Mouse (Mus musculus): ENCODE data around the gene Atp2b2. TPM values are rescaled to one million over a fixed set of nuclear protein-coding genes. Genes with fewer than 3 reads are reported as not detected.
"Not testable (repeated sequence)": the region's sequence is repeated elsewhere in the genome, so short reads cannot be mapped to it uniquely, and the experiment has no call there.

The Atp2b2 gene
- total RNA-seq, 1 experiment from 2014 or later, result not detected

DNA sequence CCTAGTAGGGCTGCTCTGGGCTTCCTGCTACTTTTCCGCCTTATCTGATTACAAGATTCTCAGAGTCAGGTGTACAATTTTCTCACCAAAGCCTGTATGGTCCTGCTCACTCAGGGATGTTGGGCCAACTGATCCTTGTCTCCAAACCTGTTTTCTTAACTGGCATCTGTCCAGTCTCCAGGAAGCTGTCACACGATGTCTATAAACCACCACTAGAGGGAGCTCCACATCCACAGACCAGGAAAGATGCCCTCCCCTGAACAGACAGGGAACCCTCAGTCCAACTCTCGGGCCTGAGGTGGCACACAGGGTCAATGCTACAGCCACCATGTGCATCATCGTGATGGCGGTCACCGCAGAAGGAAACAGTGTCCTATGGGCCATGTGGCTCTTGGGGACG, 280.8 kb downstream of the Atp2b2 start:
- ATAC-seq (ENCODE audit: extremely low read depth, insufficient number of reproducible peaks, low FRiP score, poor library complexity, severe bottlenecking), result peak; percentile 37; the same call in 1 of the 2 replicates

DNA sequence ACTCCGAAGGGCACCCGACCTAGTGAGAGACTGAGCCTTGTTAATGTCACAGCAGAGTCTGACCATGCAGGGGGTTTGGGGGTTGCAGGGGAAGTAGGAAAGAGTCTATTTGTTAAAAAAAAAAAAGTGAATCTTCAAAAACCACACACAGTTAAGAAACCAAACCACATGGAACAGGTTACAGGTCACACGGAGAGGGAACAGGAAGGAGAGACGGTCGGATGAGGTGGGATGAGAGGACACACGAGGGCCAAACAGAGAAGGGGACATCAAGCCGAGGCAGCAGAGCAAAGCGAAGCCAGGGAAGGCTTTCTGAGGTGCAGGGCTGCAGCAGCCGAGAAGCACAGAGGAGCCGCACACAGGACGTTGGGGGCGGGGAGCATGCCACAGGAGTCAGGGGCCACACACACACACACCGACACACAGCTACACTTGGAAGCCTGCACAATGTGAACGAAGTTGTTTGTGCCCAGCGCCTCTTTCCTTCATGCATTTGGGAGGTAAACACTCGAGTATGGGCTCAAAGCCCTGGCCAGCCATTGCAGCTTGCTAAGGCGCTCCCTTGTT, 293.2 kb downstream of the Atp2b2 start:
- no peak for ATAC-seq (ENCODE audit: extremely low read depth, insufficient number of reproducible peaks, low FRiP score, poor library complexity, severe bottlenecking)

DNA sequence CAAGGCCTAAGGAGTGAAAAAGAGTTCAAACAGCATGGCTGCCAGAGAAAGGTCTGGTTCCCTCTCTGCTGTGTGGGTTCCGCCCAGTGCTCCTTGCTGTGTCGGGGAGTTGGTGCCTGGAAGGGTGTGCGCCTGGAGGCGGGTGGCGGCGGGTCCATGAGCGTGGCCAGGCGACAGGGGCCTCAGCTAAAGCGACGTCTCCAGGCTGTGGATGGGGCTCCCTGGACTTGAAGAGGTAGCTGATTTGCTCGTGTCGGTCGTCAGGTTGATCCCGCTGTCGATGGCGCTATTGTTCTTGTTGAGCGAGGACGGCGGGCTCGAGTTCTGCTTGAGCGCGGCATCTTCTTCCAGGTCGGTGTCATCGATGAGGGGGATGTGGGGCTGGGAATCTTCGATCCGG, 294.1 kb downstream of the Atp2b2 start:
- ATAC-seq (ENCODE audit: extremely low read depth, insufficient number of reproducible peaks, low FRiP score, poor library complexity, severe bottlenecking), result no peak

DNA sequence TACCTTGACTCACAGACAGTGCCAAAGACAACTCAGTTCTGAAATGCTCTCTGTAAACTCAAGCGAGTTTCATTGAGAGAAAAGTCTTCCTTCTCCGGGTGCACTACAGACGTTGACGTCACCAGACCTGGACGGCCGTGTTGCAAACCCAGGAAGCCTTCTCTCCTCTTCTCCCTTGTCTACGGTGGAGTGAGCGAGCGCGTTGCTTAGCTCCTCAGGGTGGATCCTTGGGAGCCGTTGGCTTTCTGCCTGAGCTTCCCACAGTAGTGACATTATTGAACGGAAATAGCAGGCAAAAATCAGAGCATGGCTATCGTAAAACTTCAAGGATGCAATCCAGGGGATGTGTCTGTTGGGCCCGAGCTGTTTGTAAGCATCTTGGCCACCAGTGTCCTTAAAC, 295.1 kb downstream of the Atp2b2 start:
- ATAC-seq (ENCODE audit: extremely low read depth, insufficient number of reproducible peaks, low FRiP score, poor library complexity, severe bottlenecking), result no peak

DNA sequence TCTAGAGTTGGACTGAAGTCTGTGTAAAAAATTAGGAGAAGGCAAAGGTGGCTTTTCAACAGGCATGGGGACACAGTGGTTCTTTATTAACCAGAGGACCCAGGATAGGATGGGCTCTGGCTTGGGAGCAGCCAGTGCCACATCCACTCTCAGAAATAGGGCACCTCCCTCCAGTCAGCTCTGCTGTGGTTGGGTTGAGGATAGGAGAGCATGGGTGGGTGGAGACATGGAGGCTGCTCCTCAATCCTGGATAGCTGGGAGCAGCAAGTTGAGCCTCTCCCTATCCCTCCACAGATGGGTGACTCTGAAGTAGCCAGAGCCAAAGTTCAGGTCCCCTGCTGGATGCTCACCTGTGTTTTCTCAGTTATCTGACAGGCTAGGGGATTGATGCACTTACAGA, 297.3 kb downstream of the Atp2b2 start:
- no peak for ATAC-seq (ENCODE audit: extremely low read depth, insufficient number of reproducible peaks, low FRiP score, poor library complexity, severe bottlenecking)

DNA sequence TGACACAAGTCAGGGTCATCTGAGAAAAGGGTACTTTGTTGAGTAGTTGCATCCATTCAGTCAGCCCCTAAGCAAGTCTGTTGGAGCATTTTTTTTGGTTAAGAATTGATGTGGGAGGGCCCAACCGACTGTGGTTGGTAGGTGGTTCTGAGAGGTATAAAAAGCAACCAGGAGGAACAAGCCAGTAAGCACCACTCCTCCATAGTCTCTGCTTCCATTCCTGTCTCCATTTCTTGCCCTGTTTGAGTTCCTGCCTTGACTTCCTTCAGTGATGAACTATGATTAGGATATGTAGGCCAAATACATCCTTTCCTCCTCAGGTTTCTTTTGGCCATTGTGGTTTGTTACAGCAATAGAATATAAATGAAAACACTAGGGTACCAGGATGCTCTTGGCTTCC, 299.3 kb downstream of the Atp2b2 start:
- no peak for ATAC-seq (ENCODE audit: extremely low read depth, insufficient number of reproducible peaks, low FRiP score, poor library complexity, severe bottlenecking)

DNA sequence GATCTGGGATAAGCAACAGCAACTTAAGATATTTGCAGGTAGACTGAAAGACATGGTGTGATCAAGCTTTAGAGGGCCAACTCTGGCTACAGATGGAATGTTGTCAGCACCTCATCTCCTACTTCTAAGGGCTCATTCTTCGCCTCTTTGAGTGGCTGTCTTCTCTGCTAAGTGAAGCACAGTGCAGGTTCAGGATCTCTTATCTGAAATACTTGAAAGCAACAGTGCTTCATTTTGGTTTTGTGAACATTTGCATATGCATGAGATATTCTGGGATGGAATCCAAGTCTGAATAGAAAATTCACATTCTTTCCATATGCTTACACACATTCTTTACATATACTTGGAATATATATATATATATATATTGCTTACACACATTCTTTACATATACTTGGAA, 300.1 kb downstream of the Atp2b2 start:
- no peak for ATAC-seq (ENCODE audit: extremely low read depth, insufficient number of reproducible peaks, low FRiP score, poor library complexity, severe bottlenecking)

DNA sequence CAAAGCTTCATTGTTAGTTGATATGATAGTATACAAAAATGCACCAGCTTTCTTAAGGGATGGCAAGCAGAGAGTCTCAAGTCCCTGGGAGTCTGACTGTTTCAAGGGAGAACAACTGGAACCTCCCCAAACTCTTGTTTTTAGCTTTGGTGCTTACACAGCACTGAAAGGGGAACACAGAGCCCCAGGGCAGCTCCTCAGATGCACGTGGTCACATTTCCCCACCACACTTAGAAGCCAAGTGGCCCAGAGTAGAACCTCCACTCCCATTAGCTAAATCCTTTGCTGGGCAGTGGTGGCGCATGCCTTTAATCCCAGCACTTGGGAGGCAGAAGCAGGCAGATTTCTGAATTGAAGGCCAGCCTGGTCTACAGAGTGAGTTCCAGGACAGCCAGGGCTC, 301.0 kb downstream of the Atp2b2 start:
- no peak for ATAC-seq (ENCODE audit: extremely low read depth, insufficient number of reproducible peaks, low FRiP score, poor library complexity, severe bottlenecking)

DNA sequence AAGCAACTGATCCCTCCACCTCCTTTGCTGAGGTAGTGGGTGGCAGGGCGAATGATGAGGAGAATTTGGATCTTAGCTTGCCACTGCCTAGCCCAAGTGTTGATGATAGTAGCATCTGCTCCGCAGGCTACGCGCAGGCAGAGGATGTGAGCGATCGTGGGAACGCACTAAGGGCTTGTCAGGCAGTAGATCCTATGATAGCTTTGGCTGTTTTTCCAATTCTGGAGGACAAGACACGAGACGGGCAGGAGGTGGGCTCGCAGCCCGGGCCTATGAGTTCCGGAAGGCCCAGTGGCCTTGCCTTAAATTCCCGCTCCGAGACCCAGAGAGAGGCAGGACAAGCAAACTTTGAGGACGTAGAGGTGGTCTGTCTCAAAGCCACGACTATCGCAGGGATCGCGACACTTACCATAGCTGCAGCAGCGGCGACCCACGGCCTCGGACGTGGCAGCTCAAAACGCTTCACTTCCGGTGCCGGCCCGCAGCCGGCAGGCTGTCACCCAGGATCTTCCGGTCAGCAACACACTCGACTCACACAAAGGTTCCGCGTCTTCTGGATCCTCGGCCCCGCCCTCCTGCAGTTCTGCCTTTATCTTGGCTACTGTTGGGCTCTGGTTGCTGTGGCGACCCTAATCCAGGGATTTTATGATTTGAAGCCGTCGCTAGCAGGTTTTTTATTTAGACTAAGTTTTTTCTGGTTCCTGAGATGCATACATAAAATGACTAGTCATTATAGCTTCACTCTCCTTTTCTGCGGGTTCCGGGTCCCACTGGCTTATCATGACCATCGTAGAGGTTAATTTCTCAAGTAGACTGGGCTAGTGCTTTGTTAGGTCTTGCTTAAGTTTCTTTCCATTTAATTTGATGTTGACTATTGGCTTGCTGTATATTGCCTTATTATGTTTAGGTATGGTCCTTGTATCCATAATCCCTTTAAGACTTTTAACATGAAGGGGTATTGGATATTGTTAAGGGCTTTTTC, 301.9 kb downstream of the Atp2b2 start, which contains the start of gene Sec13:
Gene Sec13 (minus strand): TSS at position 508 of the 982 bp plus-strand sequence.
- peak; percentile 94 for ATAC-seq (ENCODE audit: extremely low read depth, insufficient number of reproducible peaks, low FRiP score, poor library complexity, severe bottlenecking)

DNA sequence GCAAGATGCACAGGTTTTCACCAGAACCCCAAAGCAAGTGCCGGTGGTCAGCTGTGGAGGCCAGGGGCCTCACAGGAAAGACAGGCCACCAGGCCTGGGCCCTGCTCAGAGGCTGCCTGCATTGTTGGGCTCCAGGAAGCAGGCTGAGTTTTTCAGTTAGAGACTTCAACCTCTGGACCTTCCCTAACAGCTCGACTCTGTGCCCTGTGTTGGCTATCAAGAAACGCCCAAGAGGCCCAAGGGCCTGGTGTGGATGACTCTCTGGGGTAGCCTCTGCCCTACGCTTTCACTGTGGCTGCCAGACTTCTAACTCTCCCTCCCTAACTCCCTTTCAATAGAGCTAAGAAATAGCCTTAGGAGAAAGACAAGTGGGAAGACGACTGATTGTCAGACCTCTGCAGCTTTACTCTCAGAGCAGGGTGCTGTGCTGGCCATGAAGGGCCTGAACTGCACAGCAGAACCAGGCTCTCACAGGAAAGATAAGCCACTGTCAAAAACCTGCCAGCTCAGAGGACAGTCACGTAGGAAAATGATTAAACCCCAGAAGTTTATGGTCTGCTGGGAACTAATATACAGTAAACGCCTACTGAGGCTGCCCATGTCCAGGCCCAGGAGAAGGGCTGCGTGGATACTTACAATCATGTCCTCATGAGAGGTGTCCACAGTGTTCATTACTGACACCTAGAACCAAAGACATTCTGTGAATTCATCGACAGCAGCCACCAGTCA, 304.9 kb downstream of the Atp2b2 start:
- ATAC-seq (ENCODE audit: extremely low read depth, insufficient number of reproducible peaks, low FRiP score, poor library complexity, severe bottlenecking), result no peak

DNA sequence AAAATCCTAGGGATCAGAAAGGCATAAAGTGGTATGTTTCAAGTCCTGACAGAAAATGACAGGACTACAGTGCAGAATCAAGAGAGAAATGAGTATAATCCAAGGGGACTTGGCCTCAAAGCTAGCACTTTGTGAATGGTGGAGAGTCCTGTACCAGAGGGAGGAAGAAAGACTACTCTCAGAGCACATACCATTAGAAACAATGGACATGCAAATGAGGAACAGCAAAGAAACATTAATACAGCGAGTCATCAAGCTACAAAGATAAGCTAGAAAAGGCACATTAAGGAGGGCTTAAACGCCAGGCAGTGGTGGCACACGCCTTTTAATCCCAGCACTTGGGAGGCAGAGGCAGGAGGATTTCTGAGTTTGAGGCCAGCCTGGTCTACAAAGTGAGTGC, 311.1 kb downstream of the Atp2b2 start:
- ATAC-seq (ENCODE audit: extremely low read depth, insufficient number of reproducible peaks, low FRiP score, poor library complexity, severe bottlenecking), result no peak

DNA sequence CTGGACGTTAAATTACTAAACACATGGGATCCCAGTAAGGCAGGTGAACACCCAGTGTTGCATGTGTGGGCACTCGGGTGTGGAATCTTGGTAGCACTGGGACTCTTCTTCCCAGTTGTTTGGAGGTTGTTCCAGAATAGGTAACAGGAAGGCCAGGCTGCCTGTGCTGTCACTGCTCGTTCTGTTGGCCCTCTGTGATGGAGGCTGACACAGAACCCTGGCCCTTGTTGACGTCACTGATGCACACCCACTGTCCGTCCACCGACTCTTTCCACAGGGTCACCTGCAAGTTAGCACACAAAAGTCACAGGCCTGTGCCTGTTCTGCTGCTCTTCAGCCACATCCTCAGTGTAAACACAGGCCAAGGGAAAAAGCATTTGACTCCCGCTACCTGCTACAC, 314.2 kb downstream of the Atp2b2 start:
- ATAC-seq (ENCODE audit: extremely low read depth, insufficient number of reproducible peaks, low FRiP score, poor library complexity, severe bottlenecking), result peak; percentile 9; the same call in 1 of the 2 replicates

DNA sequence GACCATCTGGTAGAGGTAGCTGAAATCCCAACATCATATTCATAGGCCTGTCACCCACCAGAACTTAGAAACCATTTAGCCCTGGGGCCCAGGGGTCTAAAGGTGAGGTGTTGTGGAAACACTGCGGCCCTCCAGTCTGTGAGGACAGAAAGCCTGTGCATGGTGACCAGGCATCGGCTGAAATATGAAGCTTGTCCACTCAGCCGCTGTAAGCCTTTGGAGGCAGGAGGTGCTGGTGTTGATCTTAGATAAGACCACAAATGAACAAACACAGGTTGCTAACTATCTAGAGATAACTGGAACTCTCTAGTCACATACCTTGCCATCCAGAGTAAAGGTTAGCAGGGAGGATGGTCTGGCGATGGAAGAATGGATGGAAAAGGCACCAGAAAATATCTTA, 321.4 kb downstream of the Atp2b2 start:
- ATAC-seq (ENCODE audit: extremely low read depth, insufficient number of reproducible peaks, low FRiP score, poor library complexity, severe bottlenecking), result no peak

DNA sequence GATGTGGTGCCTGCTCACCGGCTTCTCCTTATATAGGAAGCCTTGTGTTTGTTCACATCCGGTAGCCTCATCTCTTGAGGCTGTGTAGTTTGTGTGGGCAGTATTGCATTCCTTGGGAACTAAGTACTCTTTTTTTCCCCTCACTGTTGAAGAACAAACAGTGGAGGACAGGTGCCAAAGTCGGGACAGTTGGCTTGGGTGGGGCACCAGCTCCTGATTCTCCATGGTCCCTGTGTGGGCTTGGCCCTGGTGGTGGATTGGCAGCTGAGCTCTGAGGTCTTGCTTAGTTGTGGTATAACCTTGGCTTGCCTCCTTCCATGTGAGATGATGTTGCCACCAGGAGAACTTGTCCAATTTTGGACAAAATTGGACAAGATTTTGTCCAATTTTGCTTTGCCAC, 322.5 kb downstream of the Atp2b2 start, which contains the start of gene Ghrl:
Gene Ghrl (minus strand): TSS at position 3 of the 400 bp plus-strand sequence.
- ATAC-seq (ENCODE audit: extremely low read depth, insufficient number of reproducible peaks, low FRiP score, poor library complexity, severe bottlenecking), result no peak

DNA sequence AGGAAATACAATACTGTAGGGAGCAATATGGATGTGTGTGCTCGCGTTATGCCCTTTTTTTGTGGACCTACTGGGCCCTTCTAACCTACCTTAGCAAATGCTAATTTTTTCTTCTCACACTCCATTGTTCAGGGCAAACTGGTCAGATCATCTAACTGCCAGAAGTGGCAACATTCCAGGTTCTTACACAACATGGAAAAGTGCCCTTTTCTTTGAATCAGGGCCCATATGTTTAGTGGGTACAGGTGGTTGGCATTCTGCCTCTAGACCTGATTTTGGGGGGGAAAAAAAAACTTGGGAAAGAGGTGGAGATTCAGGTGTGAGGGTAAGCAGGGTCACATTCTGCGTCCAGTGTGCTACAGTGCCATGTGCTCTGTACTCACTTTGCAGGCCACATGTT, 324.9 kb downstream of the Atp2b2 start:
- ATAC-seq (ENCODE audit: extremely low read depth, insufficient number of reproducible peaks, low FRiP score, poor library complexity, severe bottlenecking), result no peak

DNA sequence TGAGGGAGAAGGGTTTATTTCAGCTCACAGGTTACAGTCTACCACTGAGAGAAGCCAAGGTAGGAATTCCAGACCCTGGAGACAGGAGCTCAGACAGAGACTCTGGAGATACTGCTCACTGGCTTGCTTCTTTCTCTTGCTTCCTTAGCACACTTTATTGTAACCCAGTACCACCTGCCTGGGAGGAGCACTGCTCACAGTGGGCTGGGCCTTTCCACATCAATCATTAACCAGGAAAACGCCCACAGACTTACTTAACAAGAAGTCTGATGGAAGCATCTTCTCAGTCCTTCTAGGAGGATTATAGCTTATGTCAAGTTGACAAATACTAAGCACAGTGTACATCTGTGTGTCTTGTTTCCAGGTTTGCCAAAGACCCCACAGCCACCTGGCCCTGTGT, 327.6 kb downstream of the Atp2b2 start:
- ATAC-seq (ENCODE audit: extremely low read depth, insufficient number of reproducible peaks, low FRiP score, poor library complexity, severe bottlenecking), result no peak

DNA sequence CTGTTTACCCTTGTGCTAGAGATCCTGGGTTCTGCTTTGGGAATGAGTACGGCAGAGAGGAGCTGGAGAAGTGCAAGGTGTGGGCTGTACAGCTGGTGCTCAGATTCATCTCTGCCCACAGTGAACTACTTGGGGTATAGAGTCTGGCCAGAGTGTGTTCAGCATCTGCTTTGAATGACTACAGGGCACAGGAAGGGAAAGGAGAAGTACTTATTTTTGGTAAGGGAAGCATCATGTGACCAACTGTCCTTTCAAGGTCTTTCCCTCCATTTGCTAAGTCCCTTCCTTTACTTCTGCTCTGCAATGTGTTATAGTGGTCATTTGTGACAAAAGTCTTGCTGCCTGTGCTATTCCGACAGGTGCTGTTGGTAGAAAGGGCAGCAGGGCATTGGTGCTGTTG, 328.1 kb downstream of the Atp2b2 start:
- peak; percentile 48; the same call in 1 of the 2 replicates for ATAC-seq (ENCODE audit: extremely low read depth, insufficient number of reproducible peaks, low FRiP score, poor library complexity, severe bottlenecking)

DNA sequence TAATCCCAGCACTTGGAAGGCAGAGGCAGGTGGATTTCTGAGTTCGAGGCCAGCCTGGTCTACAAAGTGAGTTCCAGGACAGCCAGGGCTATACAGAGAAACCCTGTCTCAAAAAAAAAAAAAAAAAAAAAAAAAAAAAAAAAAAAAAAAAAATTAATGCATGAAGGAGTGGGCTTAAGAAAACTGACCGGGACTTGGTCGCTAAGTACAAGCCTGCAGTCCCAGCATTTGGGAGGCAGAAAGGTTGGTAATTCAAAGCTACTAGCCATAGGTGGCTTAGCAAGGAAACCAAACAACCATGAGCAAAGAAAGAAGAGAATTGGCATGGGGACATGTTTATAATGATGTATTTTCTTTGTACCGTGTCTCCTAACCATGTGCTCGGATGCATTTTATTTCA, 329.0 kb downstream of the Atp2b2 start:
- not testable (repeated sequence) for ATAC-seq (ENCODE audit: extremely low read depth, insufficient number of reproducible peaks, low FRiP score, poor library complexity, severe bottlenecking)

DNA sequence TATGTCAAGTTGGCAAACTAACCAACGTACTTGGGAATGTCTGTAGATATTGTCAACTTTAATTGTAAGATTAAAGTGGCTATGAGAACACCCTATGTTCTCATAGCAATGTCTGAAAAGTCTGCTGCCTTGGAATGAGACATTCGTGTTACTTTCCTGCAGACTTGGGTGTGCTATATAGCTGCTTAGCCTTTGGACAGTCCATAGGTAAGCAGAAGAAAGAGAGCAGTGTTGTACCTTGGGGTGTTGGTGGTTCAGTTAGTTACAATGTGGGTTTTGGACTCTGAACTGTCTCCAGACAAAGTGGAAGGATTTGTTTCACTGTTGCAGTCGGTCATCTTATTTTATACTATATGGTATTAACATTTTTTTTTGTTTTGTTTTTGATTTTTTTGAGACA, 329.7 kb downstream of the Atp2b2 start:
- ATAC-seq (ENCODE audit: extremely low read depth, insufficient number of reproducible peaks, low FRiP score, poor library complexity, severe bottlenecking), result no peak
